24 mouse cellular contexts compared by ENCODE assay signal in genomic region chr10:91128551-91129160, GRCm38 (mm10). TPM values are rescaled to one million over a fixed set of nuclear protein-coding genes. Genes with fewer than 3 reads are reported as not detected.
DNase-seq lines count a peak whose midpoint lies in the region; TF ChIP-seq lines count a peak whose summit lies in the region.
"Had no signal": no experiment of that assay in that cellular context is flagged by ENCODE, and none has a peak within 500 bp of the region (broad histone marks: within the 10 kb centered on the region; RNA-seq: fewer than 3 reads in every experiment).

No protein-coding gene starts in this region.

- no peak overlapping the region for H3K4me2 ChIP-seq in CH12.LX (ENCODE audit: insufficient read depth, low read depth, poor library complexity, severe bottlenecking)
- H3K4me2 ChIP-seq: heart, embryonic 12.5 days; intestine, embryonic 15.5 days; limb, embryonic 15.5 days; liver, embryonic 15.5 days; lung, embryonic 15.5 days; neural tube, embryonic 13.5 days had no signal

- dilution Hi-C loops in CH12.LX (cut with MboI; ENCODE audit: extremely low pct_ligation_motif_present, extremely low pct_unique_long_range_greater_than_20kb, low sequenced_read_pairs): no loop called here

- peaks cover 3 to 9% of the 10 kb centered on the region in 2 experiments; a peak in 3 of 4 replicates for H3K4me1 ChIP-seq in CH12.LX (ENCODE audit: control insufficient read depth in 1 of 2, insufficient read depth in 2 of 2)
- H3K4me1 ChIP-seq: hindbrain, embryonic 10.5 days; intestine, embryonic 15.5 days; limb, embryonic 15.5 days; lung, embryonic 15.5 days; neural tube, embryonic 13.5 days had no signal

- H3K27me3 ChIP-seq in CH12.LX (replicated peaks): no peaks in the 10 kb centered on the region
- H3K27me3 ChIP-seq: heart, embryonic 12.5 days; intestine, embryonic 15.5 days; limb, embryonic 15.5 days; liver, embryonic 15.5 days; lung, embryonic 15.5 days; neural tube, embryonic 13.5 days had no signal

- TF ChIP-seq POLR2A in CH12.LX (IDR thresholded peaks at IDR 0.05; ENCODE audit: low read depth, low read length): no peak

- TF ChIP-seq RAD21 in CH12.LX (IDR thresholded peaks at IDR 0.05; ENCODE audit: low read depth, low read length): no peak

- TF ChIP-seq CTCF in CH12.LX (conservative IDR thresholded peaks at IDR 0.05 in 1 of 2, IDR thresholded peaks at IDR 0.05 in 1 of 2; ENCODE audit: low read depth in 2 of 2, low read length in 2 of 2): no peak

- DNase-seq in adrenal gland, adult 2 months: peak; percentile 63
- no peak for DNase-seq in adrenal gland, postnatal 4 days (ENCODE audit: low spot score in 2 of 2)
- DNase-seq in CH12.LX (ENCODE audit: extremely low read depth): no peak
- DNase-seq in adrenal gland, postnatal 36 days: peak; percentile 31
- peak; percentile 48 for DNase-seq in kidney, postnatal 10 days
- DNase-seq in embryo, embryonic 10 days (ENCODE audit: low spot score): no peak
- no peak for DNase-seq in spleen, postnatal 36 days (ENCODE audit: low spot score in 2 of 2)
- DNase-seq in MN1 (ENCODE audit: low spot score): no peak
- DNase-seq: cerebellum, adult 9-10 months; gastrocnemius, postnatal 10 days; heart, adult 18-20 months; heart, postnatal 10 days; left cerebral cortex, postnatal 4 days; lung, postnatal 4 days had no signal

- no peak overlapping the region for H3K4me3 ChIP-seq in CH12.LX (replicated peaks in 1 of 3; ENCODE audit: low read depth in 2 of 3, low read length in 2 of 3, poor library complexity in 1 of 3)
- H3K4me3 ChIP-seq: embryonic facial prominence, embryonic 10.5 days; heart, embryonic 12.5 days; hindbrain, embryonic 10.5 days; intestine, embryonic 15.5 days; limb, embryonic 15.5 days; liver, embryonic 15.5 days; lung, embryonic 15.5 days; midbrain, embryonic 10.5 days; myocyte; neural tube, embryonic 13.5 days had no signal

- H3K9ac ChIP-seq in CH12.LX (ENCODE audit: insufficient read depth, low read depth): no peak overlapping the region
- H3K9ac ChIP-seq: heart, embryonic 12.5 days; intestine, embryonic 15.5 days; limb, embryonic 15.5 days; liver, embryonic 15.5 days; lung, embryonic 15.5 days; neural tube, embryonic 13.5 days had no signal

- no peak overlapping the region for H3K27ac ChIP-seq in CH12.LX (ENCODE audit: insufficient read depth, low read depth)
- H3K27ac ChIP-seq: embryonic facial prominence, embryonic 10.5 days; hindbrain, embryonic 10.5 days; intestine, embryonic 15.5 days; limb, embryonic 15.5 days; liver, embryonic 15.5 days; lung, embryonic 15.5 days; midbrain, embryonic 10.5 days; neural tube, embryonic 13.5 days had no signal

- no peaks in the 10 kb centered on the region for H3K36me3 ChIP-seq in CH12.LX (replicated peaks in 1 of 2; ENCODE audit: control insufficient read depth in 1 of 2, insufficient read depth in 1 of 2, low read length in 1 of 2)
- H3K36me3 ChIP-seq: embryonic facial prominence, embryonic 10.5 days; heart, embryonic 12.5 days; hindbrain, embryonic 10.5 days; intestine, embryonic 15.5 days; limb, embryonic 15.5 days; liver, embryonic 15.5 days; lung, embryonic 15.5 days; midbrain, embryonic 10.5 days; neural tube, embryonic 13.5 days had no signal

- H3K9me3 ChIP-seq in CH12.LX (replicated peaks; ENCODE audit: low read length): no peaks in the 10 kb centered on the region
- H3K9me3 ChIP-seq: embryonic facial prominence, embryonic 10.5 days; heart, embryonic 12.5 days; hindbrain, embryonic 10.5 days; intestine, embryonic 15.5 days; limb, embryonic 15.5 days; liver, embryonic 15.5 days; lung, embryonic 15.5 days; midbrain, embryonic 10.5 days; neural tube, embryonic 13.5 days had no signal

- TF ChIP-seq EP300 in CH12.LX (IDR thresholded peaks at IDR 0.05; ENCODE audit: low read length): no peak

- in situ Hi-C loops in CH12.LX (cut with MboI; ENCODE audit: low pct_ligation_motif_present, low pct_unique_long_range_greater_than_20kb, low sequenced_read_pairs): no loop called here

- H3K79me2 ChIP-seq in CH12.LX (replicated peaks; ENCODE audit: control insufficient read depth, extremely low read depth, insufficient read depth, poor library complexity, severe bottlenecking): peaks cover under 1% of the 10 kb centered on the region; the same call in 1 of the 2 replicates

TF ChIP-seq in CH12.LX, 34 proteins besides CTCF, POLR2A, EP300 and RAD21:
- no peak for TF ChIP-seq GABPA (IDR thresholded peaks at IDR 0.05; ENCODE audit: insufficient replicate concordance, low read depth, low read length)
- TF ChIP-seq TBP (conservative IDR thresholded peaks at IDR 0.05; ENCODE audit: low read depth, low read length): peak; percentile 75

RNA-seq across cellular contexts. Expression of gene Slc25a3, which starts 4.8 kb away (rescaled TPM):
- 1,000 to 10,000 TPM; 1,193 to 1,310 TPM for total RNA-seq in adrenal gland, adult 2 months (2021)
- polyA plus RNA-seq in adrenal gland, adult 2 months (2012; rRNA removed): 1,760 and 3,093 TPM in 2 replicates
- 100 to 1,000 TPM; 840 to 862 TPM for total RNA-seq in adrenal gland, postnatal 4 days (2021)
- total RNA-seq in CH12.LX (2012; rRNA removed) (428 and 431 TPM in 2 replicates), CH12.LX (2014; rRNA removed) (509 and 560 TPM in 2 replicates)
- polyA plus RNA-seq in CH12.LX (2012; ENCODE audit: insufficient read length, low read depth): 670 and 792 TPM in 2 replicates
- 1,000 to 10,000 TPM; 1,091 to 1,914 TPM for total RNA-seq in adrenal gland, postnatal 36 days (2021)

RNA-seq across cellular contexts. Expression of gene Ikbip, which starts 45.9 kb away (rescaled TPM):
- total RNA-seq in adrenal gland, adult 2 months (2021): 10 to 100 TPM; 33.1 to 43.7 TPM
- polyA plus RNA-seq in adrenal gland, adult 2 months (2012; rRNA removed): 1.2 and 2.2 TPM in 2 replicates
- 10 to 100 TPM; 43.3 to 48.0 TPM for total RNA-seq in adrenal gland, postnatal 4 days (2021)
- 6.2 and 7.2 TPM in 2 replicates for total RNA-seq in CH12.LX (2012; rRNA removed)
- 4.7 and 6.0 TPM in 2 replicates for total RNA-seq in CH12.LX (2014; rRNA removed)
- polyA plus RNA-seq in CH12.LX (2012; ENCODE audit: insufficient read length, low read depth): 2.1 and 2.5 TPM in 2 replicates
- total RNA-seq in adrenal gland, postnatal 36 days (2021): 10 to 100 TPM; 32.0 to 36.9 TPM

RNA-seq across cellular contexts. Expression of gene Apaf1, which starts 46.1 kb away (rescaled TPM):
- total RNA-seq in adrenal gland, adult 2 months (2021): 1 to 10 TPM; 3.5 to 8.3 TPM
- polyA plus RNA-seq in adrenal gland, adult 2 months (2012; rRNA removed): 2.9 and 3.3 TPM in 2 replicates
- 10 to 100 TPM; 14.8 to 16.5 TPM for total RNA-seq in adrenal gland, postnatal 4 days (2021)
- total RNA-seq in CH12.LX (2012; rRNA removed) (17.6 and 22.1 TPM in 2 replicates), CH12.LX (2014; rRNA removed) (27.3 and 29.6 TPM in 2 replicates)
- polyA plus RNA-seq in CH12.LX (2012; ENCODE audit: insufficient read length, low read depth): 16.0 and 18.2 TPM in 2 replicates
- total RNA-seq in adrenal gland, postnatal 36 days (2021): 10 to 100 TPM in 1 of 2 experiments, 1 to 10 TPM in 1; 8.2 to 10.3 TPM

RNA-seq across cellular contexts. Expression of gene Tmpo, which starts 52.5 kb away (rescaled TPM):
- 10 to 100 TPM; 68.0 to 90.6 TPM for total RNA-seq in adrenal gland, adult 2 months (2021)
- 41.1 and 41.4 TPM in 2 replicates for polyA plus RNA-seq in adrenal gland, adult 2 months (2012; rRNA removed)
- 100 to 1,000 TPM; 203 to 231 TPM for total RNA-seq in adrenal gland, postnatal 4 days (2021)
- 163 and 179 TPM in 2 replicates for total RNA-seq in CH12.LX (2012; rRNA removed)
- total RNA-seq in CH12.LX (2014; rRNA removed): 467 and 525 TPM in 2 replicates
- polyA plus RNA-seq in CH12.LX (2012; ENCODE audit: insufficient read length, low read depth): 177 and 198 TPM in 2 replicates
- 100 to 1,000 TPM in 1 of 2 experiments, 10 to 100 TPM in 1; 95.1 to 105 TPM for total RNA-seq in adrenal gland, postnatal 36 days (2021)

Comparison
In these comparisons a context has a peak if more than half of its experiments do, and no peak if none do; other contexts are left out.
1. DNase-seq: peak in adrenal gland, adult 2 months (single experiment), adrenal gland, postnatal 36 days (2 of 2) and kidney, postnatal 10 days (single experiment); none in adrenal gland, postnatal 4 days (0 of 2), CH12.LX (single experiment), embryo, embryonic 10 days (single experiment), spleen, postnatal 36 days (0 of 2) and MN1 (single experiment).
2. RNA of gene Ikbip, which starts 45.9 kb away (total RNA-seq): 43.3 to 48.0 TPM in adrenal gland, postnatal 4 days, 33.1 to 43.7 TPM in adrenal gland, adult 2 months and 32.0 to 36.9 TPM in adrenal gland, postnatal 36 days; 4.7 to 7.2 TPM in CH12.LX; every median in the first group is over 4 times any median in the second.